Mouse (Mus musculus) testis, adult 2 months (tissue): ENCODE measurements at regions not wholly inside any gene's neighbourhood (a gene's known extent, or its start where the extent isn't known, plus 50 kb on each side); places are given as distances from the start of the nearest gene placed in this dataset.

ENCODE experiments used
- H3K27ac ChIP-seq: fragments of 200-500 bp; 2 replicates; pipeline ENCODE4 v1.5.1; 2012; ENCODE audit warnings: low read depth, low read length; ENCODE audit not compliant: control insufficient read depth, insufficient read depth
- H3K27me3 ChIP-seq: fragments of 200-500 bp; 2 replicates; pipeline ENCODE4 v1.6.1; 2012; ENCODE audit warnings: mild to moderate bottlenecking, low read length, moderate library complexity; ENCODE audit not compliant: control insufficient read depth, insufficient read depth
- H3K36me3 ChIP-seq: fragments of 200-500 bp; 2 replicates; pipeline ENCODE4 v1.6.1; 2012; ENCODE audit warnings: mild to moderate bottlenecking, low read length; ENCODE audit not compliant: control insufficient read depth, insufficient read depth
- H3K4me1 ChIP-seq: fragments of 200-500 bp; 2 replicates; pipeline ENCODE4 v1.6.1; 2012; ENCODE audit warnings: low read length; ENCODE audit not compliant: control insufficient read depth, insufficient read depth
- H3K4me3 ChIP-seq: fragments of 200-500 bp; 2 replicates; pipeline ENCODE4 v1.5.1; 2012; ENCODE audit warnings: low read depth, mild to moderate bottlenecking, low read length, moderate library complexity, mixed read lengths; ENCODE audit not compliant: control insufficient read depth
- CTCF ChIP-seq: fragments of 200-500 bp; IDR thresholded peaks from 2 replicates; pipeline ENCODE4 v1.5.1; 2012; ENCODE audit warnings: low read depth, mild to moderate bottlenecking, inconsistent platforms, low read length, moderate library complexity; ENCODE audit not compliant: control insufficient read depth, insufficient read depth, insufficient replicate concordance
- POLR2A ChIP-seq: fragments of 200-500 bp; IDR thresholded peaks from 2 replicates; pipeline ENCODE4 v1.6.1; 2012; ENCODE audit warnings: low read depth, mild to moderate bottlenecking, inconsistent platforms, low read length, moderate library complexity; ENCODE audit not compliant: control insufficient read depth

DNA sequence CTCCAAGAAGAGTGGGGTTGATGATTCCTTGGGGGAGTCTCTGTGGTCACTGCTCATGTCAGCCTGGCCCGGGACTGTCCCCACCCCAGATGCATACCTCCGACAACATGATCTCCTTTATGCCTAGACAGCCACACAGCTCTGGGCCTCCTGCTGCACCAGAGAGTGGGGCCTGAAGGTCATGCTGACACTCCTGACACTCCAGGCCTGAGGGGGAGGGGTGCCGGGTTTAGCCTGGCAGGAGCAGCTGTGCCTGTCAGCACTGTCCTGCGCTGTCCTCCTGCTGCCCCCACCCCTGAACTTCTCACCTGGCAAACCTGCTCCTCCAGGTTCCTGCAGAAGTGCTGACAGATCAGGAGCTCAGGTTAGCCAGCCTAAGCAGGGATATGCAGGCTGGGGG, 288.2 kb downstream of the Mroh4 start:
- no peak overlapping the region for H3K4me3 ChIP-seq
- no peaks in the 10 kb centered on the region for H3K4me1 ChIP-seq
- TF ChIP-seq CTCF (no peak), POLR2A (no peak)
- H3K27me3 ChIP-seq = no peaks in the 10 kb centered on the region
- no peak overlapping the region for H3K27ac ChIP-seq
- no peaks in the 10 kb centered on the region for H3K36me3 ChIP-seq

- no peaks in the 10 kb centered on the region for H3K36me3 ChIP-seq
- no peak for TF ChIP-seq CTCF
- TF ChIP-seq POLR2A = no peak
- no peak overlapping the region for H3K4me3 ChIP-seq
- H3K4me1 ChIP-seq = no peaks in the 10 kb centered on the region
- H3K27ac ChIP-seq = no peak overlapping the region
- H3K27me3 ChIP-seq = no peaks in the 10 kb centered on the region
Observed at GRCm38 (mm10) chr15:74343591-74343990, 292.6 kb downstream of the Mroh4 start.

DNA sequence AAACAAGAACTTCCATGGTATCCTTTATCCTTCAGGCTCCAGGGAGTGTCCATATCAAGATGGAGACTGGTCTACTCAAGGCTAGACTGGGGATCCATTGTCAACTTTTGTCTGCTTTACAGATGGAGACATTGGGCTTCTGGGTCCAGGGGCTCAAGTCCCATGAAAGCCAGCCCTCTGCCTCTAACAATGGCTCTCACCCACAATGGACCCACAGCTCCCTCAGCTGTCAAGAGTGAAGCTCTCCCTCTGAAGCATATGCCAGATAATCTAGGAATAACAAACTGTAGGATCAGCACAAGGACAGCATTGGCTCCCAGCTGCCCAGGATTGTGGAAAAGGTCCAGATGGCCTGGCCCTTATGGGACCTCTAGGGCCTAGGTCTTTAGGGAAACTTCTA, 302.3 kb downstream of the Mroh4 start:
- Histone ChIP-seq H3K27me3 (no peaks in the 10 kb centered on the region), H3K27ac (no peak overlapping the region), H3K36me3 (no peaks in the 10 kb centered on the region), H3K4me1 (no peaks in the 10 kb centered on the region), H3K4me3 (no peak overlapping the region)
- TF ChIP-seq CTCF (no peak), POLR2A (no peak)

DNA sequence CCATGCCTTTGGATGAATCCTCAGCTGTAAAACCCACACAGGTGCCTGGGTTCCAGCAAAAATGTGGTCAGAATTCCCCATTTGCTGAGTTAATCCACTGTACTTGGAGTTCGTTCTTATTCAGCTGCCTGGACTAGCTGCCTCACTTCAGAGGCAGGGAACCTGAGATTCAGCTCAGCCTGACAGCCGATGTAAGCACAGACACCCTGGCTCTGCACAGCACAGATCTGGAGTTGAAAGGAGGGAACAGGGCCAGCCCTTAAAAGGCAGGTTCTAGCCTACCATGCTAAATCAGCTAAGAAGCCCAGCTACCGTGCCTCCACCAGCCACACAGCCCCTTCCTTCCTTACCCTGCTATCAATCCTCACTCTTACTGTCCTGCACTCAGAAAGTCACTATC, 306.0 kb downstream of the Mroh4 start:
- H3K4me3 ChIP-seq = no peak overlapping the region
- no peaks in the 10 kb centered on the region for H3K27me3 ChIP-seq
- no peaks in the 10 kb centered on the region for H3K4me1 ChIP-seq
- no peak for TF ChIP-seq CTCF
- no peak for TF ChIP-seq POLR2A
- no peaks in the 10 kb centered on the region for H3K36me3 ChIP-seq
- no peak overlapping the region for H3K27ac ChIP-seq

- Histone ChIP-seq H3K4me3 (no peak overlapping the region), H3K4me1 (no peaks in the 10 kb centered on the region), H3K27me3 (no peaks in the 10 kb centered on the region), H3K36me3 (no peaks in the 10 kb centered on the region), H3K27ac (no peak overlapping the region)
- TF ChIP-seq POLR2A (no peak), CTCF (no peak)
Observed at GRCm38 (mm10) chr15:74329221-74329620, 306.9 kb downstream of the Mroh4 start.

DNA sequence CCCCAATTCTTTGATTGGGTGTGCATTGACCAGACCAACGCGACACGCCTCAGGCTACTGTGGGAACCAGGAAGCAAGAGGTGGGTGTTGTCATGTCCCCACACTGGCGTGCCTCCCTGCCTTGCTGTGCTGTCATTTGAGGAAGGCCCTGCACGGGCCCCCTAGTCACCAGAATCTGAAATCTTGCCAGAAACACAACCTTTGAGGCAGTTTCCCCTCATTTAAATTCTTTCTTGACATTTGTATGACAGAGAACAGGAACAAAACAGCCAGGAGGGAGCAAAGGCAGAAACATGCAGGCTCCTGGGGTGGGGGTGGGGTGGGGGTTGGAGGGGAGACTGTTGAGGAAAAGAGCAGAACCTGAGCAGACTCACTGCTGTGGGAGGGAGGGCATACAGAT, 309.5 kb downstream of the Mroh4 start:
- Histone ChIP-seq H3K4me3 (no peak overlapping the region), H3K36me3 (no peaks in the 10 kb centered on the region), H3K27me3 (no peaks in the 10 kb centered on the region), H3K4me1 (no peaks in the 10 kb centered on the region), H3K27ac (no peak overlapping the region)
- TF ChIP-seq CTCF (no peak), POLR2A (no peak)

GRCm38 (mm10) chr15:74325543-74325942, 310.6 kb downstream of the Mroh4 start:
- H3K27ac ChIP-seq = no peak overlapping the region
- no peaks in the 10 kb centered on the region for H3K27me3 ChIP-seq
- no peak overlapping the region for H3K4me3 ChIP-seq
- H3K36me3 ChIP-seq = no peaks in the 10 kb centered on the region
- no peaks in the 10 kb centered on the region for H3K4me1 ChIP-seq
- TF ChIP-seq POLR2A = no peak
- TF ChIP-seq CTCF = no peak

GRCm38 (mm10) chr15:74319407-74319806, 316.7 kb downstream of the Mroh4 start:
- H3K27me3 ChIP-seq = no peaks in the 10 kb centered on the region
- no peak overlapping the region for H3K4me3 ChIP-seq
- no peak for TF ChIP-seq POLR2A
- TF ChIP-seq CTCF = no peak
- H3K36me3 ChIP-seq = no peaks in the 10 kb centered on the region
- H3K4me1 ChIP-seq = no peaks in the 10 kb centered on the region
- no peak overlapping the region for H3K27ac ChIP-seq
